Comparison of ENCODE assay signal across 7 mouse cellular contexts in the genomic region with DNA sequence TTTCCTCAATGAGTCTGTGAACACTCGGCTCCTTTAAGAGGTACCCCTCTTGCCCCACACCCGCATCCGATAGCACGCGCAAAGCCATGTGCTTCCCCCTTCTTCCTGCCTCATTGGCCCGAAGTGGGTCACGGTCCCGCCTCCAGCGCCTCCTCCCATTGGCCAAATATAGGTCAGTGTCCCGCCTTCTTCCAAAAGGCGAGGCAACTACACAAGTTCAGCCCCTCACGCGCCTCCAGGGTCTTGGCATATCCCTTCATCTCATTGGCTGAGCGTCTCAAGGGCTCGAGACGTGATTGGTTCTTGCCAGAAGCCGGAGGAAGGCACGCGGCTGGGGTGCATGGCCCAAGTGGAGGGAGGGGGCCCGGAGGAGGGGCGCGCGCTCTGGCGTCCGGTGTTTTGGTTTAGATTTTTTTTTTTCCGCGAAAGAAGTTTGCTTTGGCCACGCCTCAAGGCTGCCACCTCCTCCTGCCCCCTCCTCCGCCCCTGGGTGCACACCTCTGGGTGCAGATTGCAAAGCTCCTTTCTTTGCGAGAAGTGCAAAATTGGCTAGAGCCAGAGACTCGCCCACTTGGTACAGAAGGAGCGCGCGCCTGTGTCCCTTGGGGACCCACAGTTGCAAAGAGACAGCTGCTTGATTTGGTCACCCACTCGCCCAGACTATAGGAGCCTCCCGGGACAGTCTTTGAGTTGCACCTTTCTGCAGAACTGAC. TPM values are rescaled to one million over a fixed set of nuclear protein-coding genes. Genes with fewer than 3 reads are reported as not detected.
DNase-seq lines count a peak whose midpoint lies in the region; ATAC-seq lines count a peak whose summit lies in the region.

TSS of gene Dbp (plus strand) at position 359 of the 713 bp plus-strand sequence.

- ATAC-seq in embryonic facial prominence, embryonic 11.5 days (replicated peaks; ENCODE audit: insufficient number of reproducible peaks, low FRiP score, low TSS enrichment, low read depth) = peak; percentile 74
- peak; percentile 64 for ATAC-seq in granulocyte monocyte progenitor cell, adult 5-6 weeks (replicated peaks; ENCODE audit: poor library complexity, severe bottlenecking)
- ATAC-seq in limb, embryonic 11.5 days (ENCODE audit: insufficient number of reproducible peaks, low FRiP score, low TSS enrichment, low read depth) = peak; percentile 85
- ATAC-seq in midbrain, embryonic 14.5 days (ENCODE audit: low FRiP score, low TSS enrichment) = peak; percentile 89

- peak within 1 kb of the TSS; percentile 54 for H3K9ac ChIP-seq in embryonic facial prominence, embryonic 11.5 days (replicated peaks; ENCODE audit: low read length)
- H3K9ac ChIP-seq in limb, embryonic 11.5 days (ENCODE audit: low read length) = peak within 1 kb of the TSS; percentile 41
- H3K9ac ChIP-seq in midbrain, embryonic 14.5 days (replicated peaks; ENCODE audit: low read length) = peak within 1 kb of the TSS; percentile 56

- peak; percentile 98 for DNase-seq in adrenal gland, postnatal 10 days
- peak; percentile 99 for DNase-seq in embryonic facial prominence, embryonic 11.5 days (ENCODE audit: low spot score)
- peak; percentile 100 for DNase-seq in kidney, adult 11 months
- DNase-seq in limb, embryonic 11.5 days (ENCODE audit: low spot score) = peak; percentile 99
- DNase-seq in midbrain, embryonic 14.5 days = peak; percentile 99
- peak; percentile 93 to 98 for DNase-seq in spleen, adult 18-20 months

- peak within 1 kb of the TSS; percentile 65 for H3K27ac ChIP-seq in embryonic facial prominence, embryonic 11.5 days (replicated peaks; ENCODE audit: low read depth, low read length)
- H3K27ac ChIP-seq in limb, embryonic 11.5 days (replicated peaks; ENCODE audit: low read depth, low read length) = peak within 1 kb of the TSS; percentile 51; the same call in 1 of the 2 replicates
- H3K27ac ChIP-seq in midbrain, embryonic 14.5 days (replicated peaks; ENCODE audit: low read depth, low read length) = peak within 1 kb of the TSS; percentile 93

- under 1% methylated on average over 36 of the region's 36 CpGs for WGBS in embryonic facial prominence, embryonic 11.5 days
- WGBS in limb, embryonic 11.5 days = under 1% methylated on average over 36 of the region's 36 CpGs
- 0% methylated on average over 36 of the region's 36 CpGs for WGBS in midbrain, embryonic 14.5 days

- H3K4me2 ChIP-seq in embryonic facial prominence, embryonic 11.5 days (ENCODE audit: low read depth, low read length) = peak within 1 kb of the TSS; percentile 95
- peak within 1 kb of the TSS; percentile 72 for H3K4me2 ChIP-seq in limb, embryonic 11.5 days (ENCODE audit: low read depth, severe bottlenecking)
- H3K4me2 ChIP-seq in midbrain, embryonic 14.5 days (ENCODE audit: low read length) = peak within 1 kb of the TSS; percentile 96

- peak within 1 kb of the TSS; percentile 56 for H3K4me3 ChIP-seq in embryonic facial prominence, embryonic 11.5 days (ENCODE audit: low read depth, low read length)
- H3K4me3 ChIP-seq in limb, embryonic 11.5 days (ENCODE audit: low read depth, low read length) = peak within 1 kb of the TSS; percentile 49
- H3K4me3 ChIP-seq in midbrain, embryonic 14.5 days (replicated peaks; ENCODE audit: low read depth, low read length) = peak within 1 kb of the TSS; percentile 51

- H3K4me1 ChIP-seq in embryonic facial prominence, embryonic 11.5 days (ENCODE audit: control insufficient read depth, insufficient read depth, low read length) = peaks cover 18% of the 10 kb centered on the region
- H3K4me1 ChIP-seq in limb, embryonic 11.5 days (ENCODE audit: control insufficient read depth, insufficient read depth, low read length) = peaks cover 41% of the 10 kb centered on the region
- peaks cover 77% of the 10 kb centered on the region for H3K4me1 ChIP-seq in midbrain, embryonic 14.5 days (ENCODE audit: control insufficient read depth, insufficient read depth, low read length)

- H3K27me3 ChIP-seq in embryonic facial prominence, embryonic 11.5 days (ENCODE audit: control insufficient read depth, insufficient read depth, low read length) = peaks cover 6% of the 10 kb centered on the region; the same call in 1 of the 2 replicates
- peaks cover 8% of the 10 kb centered on the region for H3K27me3 ChIP-seq in limb, embryonic 11.5 days (ENCODE audit: control insufficient read depth, insufficient read depth, low read length)
- no peaks in the 10 kb centered on the region for H3K27me3 ChIP-seq in midbrain, embryonic 14.5 days (ENCODE audit: control insufficient read depth, insufficient read depth, low read length)

- no peaks in the 10 kb centered on the region for H3K9me3 ChIP-seq in embryonic facial prominence, embryonic 11.5 days (replicated peaks; ENCODE audit: control insufficient read depth, low read length)
- no peaks in the 10 kb centered on the region for H3K9me3 ChIP-seq in limb, embryonic 11.5 days (ENCODE audit: control insufficient read depth, low read length)
- H3K9me3 ChIP-seq in midbrain, embryonic 14.5 days (ENCODE audit: control insufficient read depth, low read length) = no peaks in the 10 kb centered on the region

- H3K36me3 ChIP-seq in embryonic facial prominence, embryonic 11.5 days (replicated peaks; ENCODE audit: control insufficient read depth, insufficient read depth, low read depth, low read length) = no peaks in the 10 kb centered on the region
- no peaks in the 10 kb centered on the region for H3K36me3 ChIP-seq in limb, embryonic 11.5 days (ENCODE audit: control insufficient read depth, insufficient read depth, low read length)
- peaks cover 2% of the 10 kb centered on the region; the same call in 1 of the 2 replicates for H3K36me3 ChIP-seq in midbrain, embryonic 14.5 days (ENCODE audit: control insufficient read depth, insufficient read depth, low read length)

RNA-seq across cellular contexts. Expression of gene Dbp, which starts in this region (rescaled TPM):
- total RNA-seq in adrenal gland, postnatal 10 days (2021) = 10 to 100 TPM; 21.4 to 62.3 TPM
- 4.9 and 5.6 TPM in 2 replicates for polyA plus RNA-seq in embryonic facial prominence, embryonic 11.5 days (2014; fragmentation: Nextera tagmentation; extraction: Ambion mirVana)
- total RNA-seq in granulocyte monocyte progenitor cell, adult 5-6 weeks (2014; fragmentation: Nextera tagmentation) = 1.7 and 3.1 TPM in 2 replicates
- total RNA-seq in granulocyte monocyte progenitor cell, adult 5-6 weeks (2017) = 4.0 and 6.3 TPM in 2 replicates
- 4.2 and 4.9 TPM in 2 replicates for polyA plus RNA-seq in limb, embryonic 11.5 days (2014; fragmentation: Nextera tagmentation; extraction: Ambion mirVana)
- polyA plus RNA-seq in midbrain, embryonic 14.5 days (2014; fragmentation: Nextera tagmentation; extraction: Ambion mirVana) = 1.9 and 4.3 TPM in 2 replicates

Comparison
In these comparisons a context has a peak if more than half of its experiments do, and no peak if none do; other contexts are left out.
1. Peak in every context shown above with its lines: DNase-seq, ATAC-seq, H3K4me3 ChIP-seq and H3K27ac ChIP-seq.